Mouse (Mus musculus) right cerebral cortex, postnatal 10 days (tissue): ENCODE results near the gene Pdzk1ip1.

Experiments used
- DNase-seq, 2 experiments: peaks; one replicate each; pipeline ENCODE4 v3.0.0; 2021; ENCODE audit warnings: low spot score in 2 of 2

The Pdzk1ip1 gene

DNA sequence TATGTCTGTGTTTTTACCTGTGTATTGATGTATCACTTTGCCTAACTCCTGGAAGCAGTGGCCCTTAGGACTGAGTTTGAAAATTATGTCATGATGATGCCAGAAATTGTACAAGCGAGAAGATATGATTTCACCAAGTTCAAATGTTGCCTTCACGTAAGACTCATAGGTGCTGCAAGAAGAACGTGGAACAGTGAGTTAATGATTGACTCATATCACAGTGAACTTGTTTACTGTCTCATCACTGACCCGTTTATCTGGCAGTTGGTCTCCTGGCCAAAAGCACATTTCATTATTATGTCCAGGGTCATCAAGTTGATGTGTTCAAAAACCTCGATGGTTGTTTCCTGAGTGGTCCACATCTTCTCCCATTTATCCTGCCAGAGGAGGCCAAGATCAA is 33.1 kb downstream of the Pdzk1ip1 start:
- no peak for DNase-seq

DNA sequence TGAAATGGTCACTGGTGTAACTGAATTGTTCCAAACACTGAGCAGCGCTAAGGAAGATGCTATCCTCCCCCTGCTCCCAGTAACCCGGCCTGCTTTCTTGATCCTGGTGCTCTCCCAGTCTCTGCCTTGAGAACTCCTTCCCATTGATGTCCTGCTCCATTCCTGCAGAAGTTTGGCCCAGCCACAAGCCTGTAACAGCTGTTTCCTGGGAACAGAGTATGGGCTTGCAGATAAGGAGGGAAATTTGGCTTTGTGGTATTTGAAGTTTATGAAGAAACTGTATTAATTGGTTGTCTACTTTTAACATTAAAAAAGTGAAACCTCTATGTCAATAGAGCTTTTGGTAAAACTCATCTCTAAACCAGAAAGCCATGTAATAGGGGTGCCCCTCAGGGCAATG is 35.0 kb downstream of the Pdzk1ip1 start:
- DNase-seq = no peak

DNA sequence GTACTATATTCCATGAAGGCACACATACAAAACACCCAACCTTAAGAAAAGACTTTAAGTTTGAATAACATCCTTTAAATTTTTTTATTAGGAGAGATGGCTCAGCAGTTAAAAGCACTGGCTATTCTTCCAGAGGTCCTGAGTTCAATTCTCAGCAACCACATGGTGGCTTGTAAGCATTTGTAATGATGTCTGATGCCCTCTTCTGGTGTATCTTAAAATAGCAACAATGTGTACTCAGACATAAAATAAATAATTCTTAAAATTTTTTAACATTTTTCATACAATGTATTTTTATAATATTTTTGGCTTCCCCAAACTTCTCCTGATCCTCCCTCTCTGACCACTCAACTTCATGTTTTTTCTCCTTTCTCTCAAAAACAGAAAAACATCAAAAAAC is 36.2 kb downstream of the Pdzk1ip1 start:
- no peak for DNase-seq

DNA sequence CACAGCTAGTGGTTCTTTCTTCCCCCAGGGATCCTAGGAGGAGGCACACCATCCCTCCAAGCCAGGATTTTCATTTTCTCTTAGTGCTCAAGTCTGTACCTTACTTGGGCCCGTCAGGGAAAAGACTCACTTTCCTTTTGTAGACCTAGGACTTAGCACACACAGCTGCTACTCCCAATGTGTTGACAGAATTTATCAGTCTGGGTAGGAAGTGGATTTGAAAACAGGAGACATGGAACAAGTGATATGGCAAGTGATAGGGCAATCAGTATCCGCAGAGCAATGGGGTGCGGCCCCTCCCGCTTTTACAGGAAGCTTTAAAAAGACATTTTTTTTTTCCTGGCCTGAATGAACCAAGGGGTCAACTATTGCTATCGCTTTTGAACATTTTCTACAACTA is 44.6 kb downstream of the Pdzk1ip1 start:
- DNase-seq = peak; percentile 23 to 32

DNA sequence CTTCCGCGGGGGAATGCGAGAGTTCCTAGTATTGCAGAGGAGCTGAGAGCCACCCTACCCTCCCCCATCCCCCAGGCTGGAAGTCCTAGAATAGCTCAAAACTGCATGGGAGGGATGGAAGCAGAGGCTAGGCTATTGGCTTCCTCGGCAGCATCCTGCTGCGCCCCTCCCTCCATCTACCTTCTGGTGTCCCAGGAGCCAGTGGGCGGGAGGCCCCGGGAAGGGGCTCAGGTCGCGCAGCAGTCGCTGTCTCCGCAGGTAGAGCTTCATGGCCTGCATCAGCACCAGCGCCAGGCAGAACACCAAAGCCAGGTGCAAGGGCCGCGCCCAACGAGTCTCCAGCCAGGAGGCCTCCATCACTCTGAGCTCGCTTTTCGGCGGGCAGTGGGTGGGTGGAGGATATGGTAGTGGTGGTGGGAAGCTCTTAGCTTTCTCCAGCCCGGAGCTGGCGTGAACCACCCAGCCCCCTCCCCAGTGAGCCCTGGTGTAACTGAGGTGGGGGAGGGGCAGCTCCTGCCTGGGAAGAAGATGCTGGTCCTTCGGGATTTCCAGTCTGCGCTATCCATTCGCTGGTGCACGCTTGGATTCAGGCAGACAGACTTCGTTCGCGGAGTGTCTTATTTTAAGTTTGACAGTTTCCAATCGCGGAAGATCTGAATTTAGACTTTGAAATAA is 45.2 kb downstream of the Pdzk1ip1 start, which contains the start of gene Cyp4x1:
Cyp4x1 (minus strand) TSS at position 661 of the 675 bp plus-strand sequence.
- peak; percentile 90 to 92 for DNase-seq

DNA sequence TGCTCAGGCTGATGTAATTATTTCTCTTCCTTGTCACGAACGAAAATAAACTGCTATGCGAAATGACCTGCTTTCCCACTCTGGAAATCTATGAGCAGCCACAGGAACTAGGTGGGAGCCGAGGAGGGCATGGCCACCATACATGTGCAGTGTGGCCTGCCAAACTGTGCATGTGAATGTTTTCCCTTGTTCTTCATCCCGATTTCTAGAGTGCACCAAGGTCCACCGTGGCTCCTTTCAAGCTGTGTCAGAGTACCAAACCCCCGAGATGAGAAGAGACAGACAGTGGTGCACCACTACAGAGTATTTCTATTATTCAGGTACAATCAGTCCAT is 45.8 kb downstream of the Pdzk1ip1 start:
- no peak for DNase-seq
